Mouse (Mus musculus) heart, embryonic 11.5 days (tissue): Measurements from ENCODE around the gene Efs. TPM values are rescaled to one million over a fixed set of nuclear protein-coding genes. Genes with fewer than 3 reads are reported as not detected.

Experiments used
- ATAC-seq: fragments of 200-750 bp; cut with Nextera tagmentation; replicated peaks from 2 replicates; pipeline ENCODE4 v1.8.0; 2017; ENCODE audit warnings: moderate library complexity; ENCODE audit not compliant: insufficient number of reproducible peaks, low FRiP score, low TSS enrichment
- H3K27ac ChIP-seq: fragments of 300-500 bp; sonication (generic); 2 replicates; pipeline ENCODE4 v1.5.1; 2014; ENCODE audit warnings: mild to moderate bottlenecking, low read depth, low read length
- H3K27me3 ChIP-seq: fragments of 300-500 bp; sonication (generic); 2 replicates; pipeline ENCODE4 v1.6.1; 2014; ENCODE audit warnings: mild to moderate bottlenecking, low read length, mixed read lengths; ENCODE audit not compliant: control insufficient read depth, insufficient read depth
- H3K36me3 ChIP-seq: fragments of 300-500 bp; sonication (generic); 2 replicates; pipeline ENCODE4 v1.6.1; 2014; ENCODE audit warnings: mild to moderate bottlenecking, low read length, moderate library complexity, mixed read lengths; ENCODE audit not compliant: control insufficient read depth, insufficient read depth
- H3K4me1 ChIP-seq: fragments of 300-500 bp; sonication (generic); 2 replicates; pipeline ENCODE4 v1.6.1; 2014; ENCODE audit warnings: low read length; ENCODE audit not compliant: control insufficient read depth, insufficient read depth
- H3K4me2 ChIP-seq: fragments of 300-500 bp; sonication (generic); 2 replicates; pipeline ENCODE4 v1.6.1; 2014; ENCODE audit warnings: mild to moderate bottlenecking, moderate library complexity
- H3K4me3 ChIP-seq: fragments of 300-500 bp; sonication (generic); 2 replicates; pipeline ENCODE4 v1.5.1; 2014; ENCODE audit warnings: low read depth, low read length
- H3K9ac ChIP-seq: fragments of 300-500 bp; sonication (generic); 2 replicates; pipeline ENCODE4 v1.6.1; 2014; ENCODE audit warnings: mild to moderate bottlenecking, low read depth, low read length, moderate library complexity
- H3K9me3 ChIP-seq: fragments of 300-500 bp; sonication (generic); replicated peaks from 2 replicates; pipeline ENCODE4 v1.6.1; 2016; ENCODE audit warnings: low read length; ENCODE audit not compliant: control insufficient read depth
- WGBS: fragments of 180-500 bp; shearing (Covaris S2); extraction: QIAGEN DNeasy Blood & Tissue Kit; methylation state at CpG from one replicate; pipeline ENCODE4 v1.1.7; 2014; ENCODE audit not compliant: insufficient replicate concordance; 5-methylcytosine and 5-hydroxymethylcytosine counted together
- polyA plus RNA-seq: library from polyadenylated mRNA; unstranded; fragments of >200 nt; fragmentation: Nextera tagmentation; extraction: Ambion mirVana; gene quantifications from 2 replicates; pipeline ENCODE4 v1.2.1, GENCODE M21; 2014

Efs gene
- polyA plus RNA-seq, 1 experiment from 2014 or later = 11.0 TPM

DNA sequence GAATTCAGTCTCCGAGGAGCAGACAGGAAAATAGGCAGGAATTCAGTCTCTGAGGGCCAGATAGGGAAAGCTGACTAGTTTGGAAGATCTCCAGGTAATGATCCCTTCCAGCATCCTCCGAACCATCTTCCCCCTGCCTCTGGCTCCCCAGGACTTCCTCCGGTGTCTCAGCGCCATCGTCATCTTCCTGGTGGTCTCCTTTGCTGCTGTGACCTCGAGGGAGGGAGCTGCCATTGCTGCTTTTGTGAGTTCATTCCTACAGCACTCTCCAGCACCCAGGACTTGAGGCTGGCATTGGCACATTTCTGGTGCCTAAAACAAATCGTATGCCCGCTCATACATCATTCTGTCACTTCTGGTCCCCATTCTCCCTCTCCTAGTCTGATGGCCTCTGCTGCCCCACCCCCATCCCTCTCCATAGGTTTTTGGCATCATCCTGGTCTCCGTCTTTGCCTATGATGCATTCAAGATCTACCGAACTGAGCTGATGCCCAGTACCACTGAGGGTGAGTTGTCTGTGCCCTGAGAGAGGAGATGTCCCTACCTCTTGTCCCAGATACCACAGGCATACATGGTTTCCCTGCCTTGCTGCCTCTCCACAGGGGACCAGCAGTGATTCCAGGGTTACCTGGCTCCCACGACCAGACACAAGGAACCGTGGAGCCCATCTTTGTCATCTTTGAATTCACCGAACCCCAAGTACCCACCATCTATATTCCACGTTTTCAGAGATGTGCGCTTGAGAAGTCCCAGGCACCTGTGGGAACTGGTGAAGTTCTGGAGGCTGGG is 12.7 kb upstream of the Efs start:
- 54% methylated on average over 15 of the region's 15 CpGs for WGBS
- 0 out of 2 replicates have a peak overlapping the region, but pooled peaks have one; percentile 35 for H3K27ac ChIP-seq
- no peak for ATAC-seq

DNA sequence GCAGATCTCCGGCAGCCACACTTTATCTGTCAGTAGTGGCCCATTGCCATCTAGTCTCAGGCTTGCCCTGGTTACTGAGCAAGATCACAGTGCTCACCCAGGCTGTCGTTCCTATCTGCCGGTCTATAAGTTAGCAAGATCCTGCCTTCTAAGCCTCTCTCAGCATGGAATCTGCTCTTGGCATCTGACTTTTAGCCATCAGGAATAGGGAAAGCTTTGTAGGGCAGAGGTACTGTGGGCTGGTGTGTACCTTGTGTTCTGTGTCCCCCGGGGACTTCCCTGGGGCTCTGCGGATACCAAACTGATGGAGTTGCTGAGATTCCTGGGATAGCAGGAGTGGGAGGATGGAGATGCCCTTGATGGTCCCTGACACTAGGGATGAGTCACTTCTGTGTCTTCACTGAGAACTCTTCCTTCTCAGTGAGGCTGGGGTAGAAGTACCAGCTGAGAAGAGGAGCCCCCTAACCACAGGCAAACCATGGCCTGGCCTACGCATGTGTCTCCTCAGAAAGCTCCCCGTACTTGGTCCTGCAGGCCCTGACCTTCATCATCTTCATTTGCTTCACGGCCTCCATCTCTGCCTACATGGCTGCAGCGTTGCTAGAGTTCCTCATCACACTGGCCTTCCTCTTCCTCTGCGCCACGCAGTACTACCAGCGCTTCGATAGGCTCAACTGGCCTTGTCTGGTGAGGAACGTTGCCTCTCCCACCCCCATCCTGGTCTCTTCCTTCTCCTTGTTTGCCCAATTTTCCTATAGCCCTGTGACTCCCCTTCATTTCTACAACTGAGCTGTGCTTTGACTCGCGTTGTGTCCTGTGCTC is 11.6 kb upstream of the Efs start:
- ATAC-seq = 0 out of 2 replicates have a peak, but pooled peaks have one; percentile 5
- Histone ChIP-seq H3K27ac (no peak overlapping the region), H3K4me1 (0 out of 2 replicates have a peak, but pooled peaks cover 4% of the 10 kb centered on the region), H3K4me3 (no peak overlapping the region), H3K36me3 (no peaks in the 10 kb centered on the region), H3K9ac (no peak overlapping the region), H3K27me3 (no peaks in the 10 kb centered on the region), H3K9me3 (no peaks in the 10 kb centered on the region), H3K4me2 (no peak overlapping the region)
- WGBS = 72% methylated on average over 16 of the region's 16 CpGs

More for the DNA sequence above, 12.7 kb upstream of the Efs start:
- no peak overlapping the region for H3K4me2 ChIP-seq
- 0 out of 2 replicates have a peak, but pooled peaks cover 2% of the 10 kb centered on the region for H3K36me3 ChIP-seq
- no peak overlapping the region for H3K4me3 ChIP-seq
- no peaks in the 10 kb centered on the region for H3K9me3 ChIP-seq
- 0 out of 2 replicates have a peak, but pooled peaks cover 4% of the 10 kb centered on the region for H3K4me1 ChIP-seq
- H3K27me3 ChIP-seq = no peaks in the 10 kb centered on the region
- no peak overlapping the region for H3K9ac ChIP-seq

DNA sequence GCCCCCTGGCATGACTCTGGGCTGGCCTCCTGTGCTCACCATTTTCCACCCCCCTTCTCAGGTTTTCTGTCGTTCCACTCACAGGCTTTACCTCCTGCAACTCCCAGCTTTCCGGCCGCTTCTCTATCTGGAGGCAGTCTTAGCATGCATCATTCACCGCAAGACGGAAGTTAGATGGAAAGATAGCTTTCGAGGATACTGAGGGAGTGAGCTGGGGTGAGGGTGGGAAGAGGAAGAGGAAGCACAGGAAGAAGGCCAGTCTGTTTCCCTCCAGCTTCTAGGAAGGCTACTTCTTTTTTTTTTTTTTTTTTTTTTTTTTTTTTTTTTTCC is 10.9 kb upstream of the Efs start:
- H3K36me3 ChIP-seq = no peaks in the 10 kb centered on the region
- 0 out of 2 replicates have a peak overlapping the region, but pooled peaks have one; percentile 29 for H3K27ac ChIP-seq
- no peaks in the 10 kb centered on the region for H3K9me3 ChIP-seq
- 47% methylated on average over 6 of the region's 6 CpGs for WGBS
- H3K4me3 ChIP-seq = no peak overlapping the region
- ATAC-seq = no peak
- no peaks in the 10 kb centered on the region for H3K27me3 ChIP-seq
- H3K9ac ChIP-seq = no peak overlapping the region
- 0 out of 2 replicates have a peak, but pooled peaks cover 4% of the 10 kb centered on the region for H3K4me1 ChIP-seq
- H3K4me2 ChIP-seq = no peak overlapping the region

DNA sequence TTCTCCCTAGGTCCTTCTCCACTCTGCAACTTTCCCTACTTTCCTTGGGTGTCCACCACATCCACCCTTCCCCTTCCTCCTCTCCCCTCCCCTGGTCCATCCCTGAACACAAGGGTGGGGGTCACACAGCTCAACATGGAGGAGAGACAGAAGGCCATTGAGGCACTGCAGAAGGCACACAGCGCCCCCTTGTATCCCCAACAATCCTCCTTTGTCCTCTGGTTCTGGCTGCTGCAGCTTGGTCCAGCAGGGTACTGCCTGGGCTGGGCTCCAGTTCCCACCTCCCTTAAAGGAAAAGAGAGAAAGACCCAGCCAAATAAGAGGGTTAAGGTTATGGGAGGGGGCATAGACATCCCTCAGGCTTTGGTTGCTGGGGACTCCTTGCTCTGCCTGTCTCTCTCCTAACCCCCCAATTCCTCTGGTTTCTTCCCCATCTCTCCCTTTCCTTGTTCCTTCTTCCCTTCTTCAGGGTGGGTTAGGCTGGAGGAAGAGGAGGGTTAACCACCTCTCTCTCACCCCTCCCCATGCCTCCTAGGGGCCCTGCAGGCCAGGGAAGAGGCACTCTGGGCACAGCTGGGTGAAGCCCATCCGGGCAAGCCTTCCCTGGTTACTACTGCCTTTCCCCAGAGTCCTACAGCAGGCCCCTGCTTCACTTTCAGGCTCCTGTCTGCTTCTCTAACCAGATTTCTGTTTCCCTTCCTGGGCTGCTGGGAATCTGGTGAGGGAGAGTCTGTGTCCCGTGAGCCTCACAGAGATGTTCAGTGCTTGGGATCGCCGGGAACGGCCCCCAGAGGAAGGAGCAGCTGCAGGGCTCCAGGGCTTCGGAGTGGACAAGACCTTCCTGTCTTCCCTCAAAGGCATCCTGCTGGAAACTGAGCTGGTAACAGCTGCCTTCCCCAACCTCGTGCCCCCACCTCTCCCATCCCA is 10.2 kb upstream of the Efs start, which contains the start of gene Cmtm5:
Gene Cmtm5, plus strand, starts transcription at position 358 of the 927 bp plus-strand sequence.
- peak within 1 kb of the TSS; percentile 14; the same call in 1 of the 2 replicates for H3K4me2 ChIP-seq
- no peaks in the 10 kb centered on the region for H3K36me3 ChIP-seq
- H3K9me3 ChIP-seq = no peaks in the 10 kb centered on the region
- peak within 1 kb of the TSS; percentile 29; the same call in 1 of the 2 replicates for H3K27ac ChIP-seq
- no peak within 1 kb of the TSS for H3K9ac ChIP-seq
- H3K4me3 ChIP-seq = no peak within 1 kb of the TSS
- 0 out of 2 replicates have a peak, but pooled peaks cover 4% of the 10 kb centered on the region for H3K4me1 ChIP-seq
- WGBS = 27% methylated on average over 8 of the region's 8 CpGs
- no peaks in the 10 kb centered on the region for H3K27me3 ChIP-seq
- ATAC-seq = no peak

DNA sequence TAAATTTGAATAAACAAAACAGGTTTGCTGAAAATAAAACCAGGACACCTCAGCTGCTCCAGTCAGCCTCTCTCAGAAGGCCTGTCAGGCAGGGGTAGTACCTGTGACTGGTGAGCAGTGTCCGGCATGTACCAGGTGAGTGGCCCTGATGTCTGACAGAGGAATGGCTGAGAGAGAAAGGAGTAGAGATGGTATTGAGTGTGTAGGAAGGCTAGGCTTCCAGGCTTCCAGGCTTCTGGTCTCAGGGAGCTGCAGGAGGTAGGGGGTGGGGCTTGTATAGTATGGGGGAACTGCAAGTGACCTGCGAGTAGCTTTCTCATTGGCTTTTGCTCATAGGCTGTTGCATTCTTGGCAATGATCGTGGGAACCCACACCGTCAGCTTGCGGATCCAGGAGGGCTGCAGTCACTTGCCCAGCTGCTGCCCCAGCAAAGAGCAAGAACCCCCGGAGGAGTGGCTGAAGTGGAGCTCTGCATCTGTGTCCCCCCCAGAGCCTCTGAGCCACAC is 6.8 kb upstream of the Efs start, which contains the start of gene Il25:
Gene Il25, plus strand, starts transcription at position 51 of the 506 bp plus-strand sequence.
- Histone ChIP-seq H3K4me3 (no peak within 1 kb of the TSS), H3K9ac (no peak within 1 kb of the TSS), H3K9me3 (no peaks in the 10 kb centered on the region), H3K27ac (no peak within 1 kb of the TSS), H3K36me3 (no peaks in the 10 kb centered on the region), H3K4me2 (no peak within 1 kb of the TSS), H3K4me1 (0 out of 2 replicates have a peak, but pooled peaks cover 4% of the 10 kb centered on the region), H3K27me3 (peaks cover 9% of the 10 kb centered on the region)
- WGBS = 32% methylated on average over 6 of the region's 6 CpGs
- no peak for ATAC-seq

DNA sequence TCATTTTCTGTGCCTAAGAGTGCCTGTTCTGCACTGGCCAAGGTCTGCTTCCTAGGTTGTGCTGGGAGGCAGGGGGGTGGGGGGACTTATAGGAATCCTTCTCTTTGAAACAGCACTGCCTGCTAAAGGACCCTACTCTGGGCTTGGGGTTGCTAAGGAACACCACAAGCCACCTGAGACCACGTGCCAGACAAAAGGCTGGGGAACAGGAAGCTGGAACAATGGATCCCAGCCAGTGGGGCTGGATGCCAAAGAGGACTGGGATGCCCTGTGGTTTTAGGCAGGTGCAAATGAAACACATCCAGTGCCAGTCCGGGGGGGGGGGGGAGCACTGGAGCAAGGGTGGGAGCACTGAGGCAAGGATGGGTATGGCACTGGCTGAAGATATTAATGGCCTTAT is 4.5 kb upstream of the Efs start:
- no peaks in the 10 kb centered on the region for H3K36me3 ChIP-seq
- peaks cover 6% of the 10 kb centered on the region for H3K4me1 ChIP-seq
- no peak overlapping the region for H3K4me2 ChIP-seq
- no peak overlapping the region for H3K4me3 ChIP-seq
- 33% methylated on average over 2 of the region's 2 CpGs for WGBS
- H3K9me3 ChIP-seq = no peaks in the 10 kb centered on the region
- no peak overlapping the region for H3K9ac ChIP-seq
- H3K27me3 ChIP-seq = peaks cover 17% of the 10 kb centered on the region
- no peak overlapping the region for H3K27ac ChIP-seq
- ATAC-seq = no peak

DNA sequence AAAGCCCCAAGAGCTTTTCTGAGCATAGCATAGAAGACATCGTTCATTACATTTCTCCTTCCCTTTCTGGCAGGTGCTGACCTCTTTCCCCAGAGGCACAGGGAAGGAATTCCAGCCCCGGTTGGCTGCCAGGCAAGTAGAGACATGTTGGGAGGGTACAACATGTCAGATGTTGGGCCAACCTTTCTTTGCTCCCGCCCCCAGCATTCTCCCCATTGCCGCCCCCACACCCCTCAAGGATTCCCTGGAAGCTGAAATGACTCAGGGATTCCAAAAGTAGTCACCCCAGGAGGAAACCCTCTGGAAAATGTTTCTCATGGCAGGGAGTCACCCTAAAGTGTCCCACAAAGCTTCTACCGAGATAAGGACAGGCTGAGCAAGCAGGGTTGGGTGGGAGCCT is 3.9 kb upstream of the Efs start:
- ATAC-seq = no peak
- no peaks in the 10 kb centered on the region for H3K36me3 ChIP-seq
- no peak overlapping the region for H3K27ac ChIP-seq
- H3K9me3 ChIP-seq = no peaks in the 10 kb centered on the region
- H3K4me1 ChIP-seq = peaks cover 13% of the 10 kb centered on the region
- no peak overlapping the region; the same call in 1 of the 2 replicates for H3K9ac ChIP-seq
- no peak overlapping the region for H3K4me2 ChIP-seq
- H3K4me3 ChIP-seq = no peak overlapping the region
- 56% methylated on average over 5 of the region's 5 CpGs for WGBS
- H3K27me3 ChIP-seq = peaks cover 23% of the 10 kb centered on the region
